Comparison of ENCODE assay signal across 8 mouse cellular contexts in genomic region chr8:4324525-4324924, GRCm38 (mm10). TPM values are rescaled to one million over a fixed set of nuclear protein-coding genes. Genes with fewer than 3 reads are reported as not detected.
DNase-seq lines count a peak whose midpoint lies in the region; ATAC-seq and TF ChIP-seq lines count a peak whose summit lies in the region.

No protein-coding gene starts in this region.

- H3K9me3 ChIP-seq in forebrain, postnatal 0 days (ENCODE audit: low read length), result no peaks in the 10 kb centered on the region
- no peaks in the 10 kb centered on the region for H3K9me3 ChIP-seq in limb, embryonic 11.5 days (ENCODE audit: control insufficient read depth, low read length)
- no peaks in the 10 kb centered on the region for H3K9me3 ChIP-seq in midbrain, embryonic 15.5 days

- peaks cover 18% of the 10 kb centered on the region for H3K4me1 ChIP-seq in forebrain, postnatal 0 days (ENCODE audit: insufficient read depth)
- H3K4me1 ChIP-seq in limb, embryonic 11.5 days (ENCODE audit: control insufficient read depth, insufficient read depth, low read length), result peaks cover 3% of the 10 kb centered on the region; the same call in 1 of the 2 replicates
- H3K4me1 ChIP-seq in midbrain, embryonic 15.5 days, result peaks cover 43% of the 10 kb centered on the region

- no peaks in the 10 kb centered on the region for H3K27me3 ChIP-seq in forebrain, postnatal 0 days (ENCODE audit: insufficient read depth, low read length)
- H3K27me3 ChIP-seq in limb, embryonic 11.5 days (ENCODE audit: control insufficient read depth, insufficient read depth, low read length), result no peaks in the 10 kb centered on the region
- no peaks in the 10 kb centered on the region for H3K27me3 ChIP-seq in midbrain, embryonic 15.5 days (replicated peaks)

- WGBS in forebrain, postnatal 0 days, result under 1% methylated on average over 36 of the region's 42 CpGs
- WGBS in limb, embryonic 11.5 days, result under 1% methylated on average over 37 of the region's 42 CpGs
- WGBS in midbrain, embryonic 15.5 days, result under 1% methylated on average over 42 of the region's 42 CpGs

- no peak for DNase-seq in cerebellum, postnatal 10 days
- peak; percentile 28 to 61 for DNase-seq in right cerebral cortex, adult 2 months (ENCODE audit: low spot score in 2 of 2)
- DNase-seq in right cerebral cortex, adult 18-20 months, result no peak
- no peak for DNase-seq in forebrain, postnatal 0 days
- no peak for DNase-seq in limb, embryonic 11.5 days (ENCODE audit: low spot score)
- DNase-seq in retina, embryonic 14.5 days (ENCODE audit: low spot score), result no peak

- H3K4me2 ChIP-seq in forebrain, postnatal 0 days (ENCODE audit: low read depth), result peak overlapping the region; percentile 76
- peak overlapping the region; percentile 73 for H3K4me2 ChIP-seq in limb, embryonic 11.5 days (ENCODE audit: low read depth, severe bottlenecking)
- peak overlapping the region; percentile 82 for H3K4me2 ChIP-seq in midbrain, embryonic 15.5 days

- H3K4me3 ChIP-seq in forebrain, postnatal 0 days (ENCODE audit: low read depth, low read length), result peak overlapping the region; percentile 75
- H3K4me3 ChIP-seq in limb, embryonic 11.5 days (ENCODE audit: low read depth, low read length), result peak overlapping the region; percentile 98
- H3K4me3 ChIP-seq in midbrain, embryonic 15.5 days, result peak overlapping the region; percentile 92

- TF ChIP-seq CTCF in forebrain, postnatal 0 days (IDR thresholded peaks at IDR 0.05; ENCODE audit: low read depth), result no peak

- H3K9ac ChIP-seq in forebrain, postnatal 0 days, result peak overlapping the region; percentile 88
- H3K9ac ChIP-seq in limb, embryonic 11.5 days (ENCODE audit: low read length), result peak overlapping the region; percentile 99
- peak overlapping the region; percentile 97 for H3K9ac ChIP-seq in midbrain, embryonic 15.5 days

- H3K36me3 ChIP-seq in forebrain, postnatal 0 days (ENCODE audit: insufficient read depth), result peaks cover 28% of the 10 kb centered on the region
- H3K36me3 ChIP-seq in limb, embryonic 11.5 days (ENCODE audit: control insufficient read depth, insufficient read depth, low read length), result peaks cover 20% of the 10 kb centered on the region
- H3K36me3 ChIP-seq in midbrain, embryonic 15.5 days (replicated peaks), result peaks cover 14% of the 10 kb centered on the region; the same call in 1 of the 2 replicates

- H3K27ac ChIP-seq in forebrain, postnatal 0 days (ENCODE audit: low read depth, low read length), result peak overlapping the region; percentile 92
- H3K27ac ChIP-seq in limb, embryonic 11.5 days (replicated peaks; ENCODE audit: low read depth, low read length), result peak overlapping the region; percentile 80
- H3K27ac ChIP-seq in midbrain, embryonic 15.5 days, result peak overlapping the region; percentile 84

- peak; percentile 54 for ATAC-seq in cerebellum, adult (ENCODE audit: insufficient number of reproducible peaks, low FRiP score, low TSS enrichment)
- ATAC-seq in forebrain, postnatal 0 days, result peak; percentile 56
- ATAC-seq in limb, embryonic 11.5 days (ENCODE audit: insufficient number of reproducible peaks, low FRiP score, low TSS enrichment, low read depth), result peak; percentile 70
- peak; percentile 81 for ATAC-seq in midbrain, embryonic 15.5 days (replicated peaks)

RNA-seq across cellular contexts. Expression of gene Ccl25, which starts 0.5 kb away (rescaled TPM):
- total RNA-seq in forebrain, postnatal 0 days (2014; rRNA removed), result 9.9 and 11.8 TPM in 2 replicates
- 18.4 and 19.2 TPM in 2 replicates for polyA plus RNA-seq in forebrain, postnatal 0 days (2015; fragmentation: Nextera tagmentation; extraction: Ambion mirVana)
- polyA plus RNA-seq in limb, embryonic 11.5 days (2014; fragmentation: Nextera tagmentation; extraction: Ambion mirVana), result 18.2 and 20.8 TPM in 2 replicates
- 19.3 and 20.4 TPM in 2 replicates for polyA plus RNA-seq in midbrain, embryonic 15.5 days (2015; fragmentation: Nextera tagmentation; extraction: Ambion mirVana)

RNA-seq across cellular contexts. Expression of gene Elavl1, which starts 0.7 kb away (rescaled TPM):
- 49.2 and 66.6 TPM in 2 replicates for total RNA-seq in forebrain, postnatal 0 days (2014; rRNA removed)
- polyA plus RNA-seq in forebrain, postnatal 0 days (2015; fragmentation: Nextera tagmentation; extraction: Ambion mirVana), result 46.7 and 60.7 TPM in 2 replicates
- polyA plus RNA-seq in limb, embryonic 11.5 days (2014; fragmentation: Nextera tagmentation; extraction: Ambion mirVana), result 402 and 403 TPM in 2 replicates
- polyA plus RNA-seq in midbrain, embryonic 15.5 days (2015; fragmentation: Nextera tagmentation; extraction: Ambion mirVana), result 108 and 111 TPM in 2 replicates

RNA-seq across cellular contexts. Expression of gene Timm44, which starts 48.8 kb away (rescaled TPM):
- 65.7 and 67.9 TPM in 2 replicates for total RNA-seq in forebrain, postnatal 0 days (2014; rRNA removed)
- polyA plus RNA-seq in forebrain, postnatal 0 days (2015; fragmentation: Nextera tagmentation; extraction: Ambion mirVana), result 33.7 and 35.1 TPM in 2 replicates
- polyA plus RNA-seq in limb, embryonic 11.5 days (2014; fragmentation: Nextera tagmentation; extraction: Ambion mirVana), result 78.0 and 80.0 TPM in 2 replicates
- 46.7 and 48.2 TPM in 2 replicates for polyA plus RNA-seq in midbrain, embryonic 15.5 days (2015; fragmentation: Nextera tagmentation; extraction: Ambion mirVana)

Comparison
In these comparisons a context has a peak if more than half of its experiments do, and no peak if none do; other contexts are left out.
1. DNase-seq: peak in right cerebral cortex, adult 2 months (2 of 2); none in cerebellum, postnatal 10 days (0 of 2), right cerebral cortex, adult 18-20 months (single experiment), forebrain, postnatal 0 days (single experiment), limb, embryonic 11.5 days (single experiment) and retina, embryonic 14.5 days (single experiment).
2. Peak in every context shown above with its lines, with median percentiles within 50 percentile points of each other: ATAC-seq, H3K27ac ChIP-seq, H3K4me2 ChIP-seq, H3K4me3 ChIP-seq and H3K9ac ChIP-seq.